Mouse (Mus musculus): ENCODE results near the gene Adcy5. TPM values are rescaled to one million over a fixed set of nuclear protein-coding genes. Genes with fewer than 3 reads are reported as not detected.
A peak's percentile ranks its signal among the peaks of the same experiment; 100 is the strongest.

Adcy5 gene
- polyA plus RNA-seq, 1 experiment from 2014 or later = 9.2 TPM

DNA sequence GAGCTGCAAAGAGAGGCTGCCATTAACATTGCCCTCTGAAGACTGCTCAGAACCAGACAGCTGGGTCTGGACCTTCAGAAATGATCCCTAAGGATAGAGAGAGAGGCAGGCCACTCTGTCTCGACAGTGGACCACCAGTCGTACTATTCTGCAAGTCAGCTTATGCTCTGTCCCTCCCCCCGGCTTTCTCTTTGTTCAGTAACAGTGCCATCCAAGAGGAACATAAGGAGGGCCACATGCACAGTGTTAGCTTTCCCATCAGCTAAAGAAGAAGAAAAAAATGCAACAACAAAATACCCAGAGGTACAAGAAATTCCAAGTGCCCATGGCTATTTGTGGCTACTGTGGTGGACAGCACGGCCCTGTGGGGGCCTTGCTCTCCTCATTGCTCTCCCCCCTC lies 78.7 kb downstream of the Adcy5 start:
- Histone ChIP-seq H3K4me2 (no peak overlapping the region), H3K36me3 (no peaks in the 10 kb centered on the region), H3K4me3 (no peak overlapping the region), H3K27me3 (no peaks in the 10 kb centered on the region), H3K9me3 (replicated peaks) (no peaks in the 10 kb centered on the region), H3K27ac (peak overlapping the region; percentile 68; the same call in 1 of the 2 replicates), H3K9ac (no peak overlapping the region), H3K4me1 (replicated peaks) (peaks cover 55% of the 10 kb centered on the region)
- WGBS = 59% methylated on average over 4 of the region's 4 CpGs
- ATAC-seq (replicated peaks; ENCODE audit: insufficient number of reproducible peaks, insufficient read depth, low FRiP score, low read depth) = no peak

DNA sequence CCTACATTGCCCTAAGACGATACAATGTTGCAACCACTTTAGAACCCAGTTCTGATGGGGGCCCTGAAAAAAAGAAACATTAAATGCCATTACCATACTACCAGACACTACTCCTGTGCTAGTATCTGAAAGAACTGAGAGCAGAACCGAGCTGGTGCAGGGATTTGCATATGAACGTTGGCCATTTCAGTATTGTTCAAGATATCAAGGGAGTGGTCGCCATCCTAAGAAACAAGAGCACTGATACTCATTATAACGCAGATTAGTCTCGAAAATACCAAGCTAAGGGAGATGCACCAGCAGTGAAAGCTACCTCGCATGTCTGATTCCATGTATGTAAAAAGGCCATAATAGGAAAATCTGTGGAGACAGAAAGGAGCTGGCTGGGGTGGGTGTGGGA lies 82.4 kb downstream of the Adcy5 start:
- Histone ChIP-seq H3K36me3 (no peaks in the 10 kb centered on the region), H3K9me3 (replicated peaks) (no peaks in the 10 kb centered on the region), H3K4me1 (replicated peaks) (peaks cover 35% of the 10 kb centered on the region), H3K27ac (no peak overlapping the region), H3K9ac (no peak overlapping the region), H3K4me3 (no peak overlapping the region), H3K4me2 (no peak overlapping the region), H3K27me3 (no peaks in the 10 kb centered on the region)
- 88% methylated on average over 7 of the region's 7 CpGs for WGBS
- ATAC-seq (replicated peaks; ENCODE audit: insufficient number of reproducible peaks, insufficient read depth, low FRiP score, low read depth) = no peak

DNA sequence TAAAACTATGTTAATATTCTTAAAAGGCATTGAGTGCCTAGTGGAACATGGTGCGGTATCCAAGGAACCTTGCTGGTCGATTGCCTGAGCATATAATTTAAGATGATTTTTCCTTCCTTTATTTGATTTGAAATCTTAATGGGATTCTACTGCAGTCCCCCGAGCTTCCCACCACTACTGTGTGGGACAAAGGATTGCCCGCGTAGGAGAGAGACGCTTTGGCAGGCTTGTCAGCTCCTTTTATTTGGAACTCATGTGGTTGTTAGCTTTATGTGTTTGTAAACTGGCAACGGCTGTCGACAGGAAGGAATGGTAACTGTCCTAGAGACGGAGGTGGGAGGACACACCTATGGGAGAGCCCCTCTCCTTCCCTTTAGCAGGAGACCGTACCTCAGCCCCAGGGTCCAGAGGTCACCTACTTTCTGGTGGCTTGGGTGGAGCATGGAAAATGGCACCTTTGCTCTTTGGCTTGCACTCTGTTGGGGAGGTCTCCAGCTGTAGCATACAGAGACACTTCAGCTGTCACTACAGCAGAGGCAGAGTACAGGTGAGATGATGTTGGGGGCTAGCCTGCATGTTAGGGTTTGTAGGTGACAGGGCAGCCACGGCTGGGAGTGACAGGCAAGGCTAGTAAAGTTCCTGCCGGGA lies 84.8 kb downstream of the Adcy5 start:
- Histone ChIP-seq H3K36me3 (no peaks in the 10 kb centered on the region), H3K4me1 (replicated peaks) (peaks cover 17% of the 10 kb centered on the region; the same call in 1 of the 2 replicates), H3K4me2 (no peak overlapping the region), H3K9ac (no peak overlapping the region), H3K9me3 (replicated peaks) (no peaks in the 10 kb centered on the region), H3K4me3 (no peak overlapping the region), H3K27me3 (no peaks in the 10 kb centered on the region), H3K27ac (no peak overlapping the region)
- WGBS = 75% methylated on average over 12 of the region's 12 CpGs
- ATAC-seq (replicated peaks; ENCODE audit: insufficient number of reproducible peaks, insufficient read depth, low FRiP score, low read depth) = no peak

DNA sequence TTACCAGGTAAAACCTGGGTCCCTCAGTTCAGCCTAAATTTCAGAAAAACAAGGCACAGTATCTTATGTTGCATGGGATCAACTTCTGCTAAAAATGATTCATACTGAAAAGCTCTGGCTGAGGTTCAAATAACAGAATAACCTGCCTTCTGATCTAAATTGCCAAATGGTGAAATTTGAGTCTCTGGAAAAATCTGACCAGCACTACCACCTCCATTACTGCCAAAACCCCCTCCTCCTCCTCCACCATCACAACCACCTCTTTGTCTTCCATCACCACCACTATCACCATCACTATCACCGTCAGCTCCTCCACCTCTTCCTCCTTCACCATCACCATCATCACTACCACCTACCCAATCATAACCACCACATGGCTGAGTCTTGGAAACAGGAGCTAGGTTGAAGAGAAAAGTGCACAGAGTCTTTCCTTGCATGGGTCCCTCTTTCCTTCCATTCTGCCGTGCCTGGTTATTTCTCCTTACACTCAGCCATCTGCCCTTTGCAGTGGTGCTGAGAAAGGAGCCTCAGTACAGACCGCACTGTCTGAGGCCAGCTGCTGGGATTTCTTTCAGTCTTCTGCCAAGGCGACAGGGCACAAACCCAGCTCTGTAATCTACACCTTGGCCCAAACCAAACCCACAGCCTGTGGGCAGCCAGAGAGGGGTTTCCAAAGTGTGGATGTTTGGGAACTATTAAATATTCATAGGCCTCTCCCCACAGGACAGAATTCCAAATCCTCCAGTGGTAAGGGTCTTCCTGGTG lies 85.5 kb downstream of the Adcy5 start:
- H3K4me3 ChIP-seq = no peak overlapping the region
- H3K4me2 ChIP-seq = no peak overlapping the region
- 68% methylated on average over 4 of the region's 4 CpGs for WGBS
- H3K4me1 ChIP-seq (replicated peaks) = peaks cover 17% of the 10 kb centered on the region; the same call in 1 of the 2 replicates
- H3K27ac ChIP-seq = no peak overlapping the region
- no peaks in the 10 kb centered on the region for H3K36me3 ChIP-seq
- no peak for ATAC-seq (replicated peaks; ENCODE audit: insufficient number of reproducible peaks, insufficient read depth, low FRiP score, low read depth)
- H3K9me3 ChIP-seq (replicated peaks) = no peaks in the 10 kb centered on the region
- H3K27me3 ChIP-seq = no peaks in the 10 kb centered on the region
- H3K9ac ChIP-seq = no peak overlapping the region

DNA sequence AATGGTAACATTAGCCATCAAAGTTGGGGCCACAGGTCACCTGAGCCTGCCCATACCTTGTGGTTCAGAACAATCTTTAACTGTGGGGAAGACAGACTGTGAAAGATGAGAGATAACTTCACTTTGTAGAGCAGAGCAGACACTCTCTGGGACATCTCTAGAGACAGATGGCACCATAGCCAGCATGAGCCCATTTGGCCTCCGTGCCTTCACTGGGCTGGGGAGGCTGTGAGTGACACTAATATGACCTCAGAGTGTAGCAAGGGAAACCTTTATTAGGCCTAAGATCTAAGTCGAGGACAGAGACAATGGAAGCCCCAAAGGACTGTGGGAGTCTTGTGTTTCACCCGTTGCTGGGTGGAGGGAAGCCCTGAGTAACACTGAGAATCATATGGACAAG lies 92.7 kb downstream of the Adcy5 start:
- no peaks in the 10 kb centered on the region for H3K27me3 ChIP-seq
- no peak overlapping the region for H3K27ac ChIP-seq
- peaks cover 18% of the 10 kb centered on the region for H3K4me1 ChIP-seq (replicated peaks)
- WGBS = 71% methylated on average over 3 of the region's 3 CpGs
- no peak for ATAC-seq (replicated peaks; ENCODE audit: insufficient number of reproducible peaks, insufficient read depth, low FRiP score, low read depth)
- no peak overlapping the region for H3K4me2 ChIP-seq
- no peaks in the 10 kb centered on the region for H3K36me3 ChIP-seq
- H3K9ac ChIP-seq = no peak overlapping the region
- H3K4me3 ChIP-seq = no peak overlapping the region
- no peaks in the 10 kb centered on the region for H3K9me3 ChIP-seq (replicated peaks)

DNA sequence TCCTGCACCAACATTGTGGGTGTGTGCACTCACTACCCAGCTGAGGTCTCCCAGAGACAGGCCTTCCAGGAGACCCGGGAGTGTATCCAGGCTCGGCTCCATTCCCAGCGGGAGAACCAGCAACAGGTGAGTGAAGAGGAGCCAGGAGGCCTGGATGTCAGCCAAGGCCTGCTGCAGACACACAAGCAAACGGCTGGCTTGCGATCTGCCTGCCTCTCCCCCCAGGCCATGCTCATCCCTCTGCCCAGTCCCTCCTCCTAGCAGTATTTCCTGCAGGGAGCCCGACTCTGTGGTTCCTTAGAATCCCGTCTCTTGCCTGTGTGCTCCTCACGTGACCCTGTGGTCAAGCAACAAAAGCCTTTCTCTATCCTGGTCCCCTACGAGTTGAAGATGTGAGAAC lies 94.1 kb downstream of the Adcy5 start:
- no peak overlapping the region for H3K4me2 ChIP-seq
- no peaks in the 10 kb centered on the region for H3K27me3 ChIP-seq
- H3K36me3 ChIP-seq = no peaks in the 10 kb centered on the region
- no peak for ATAC-seq (replicated peaks; ENCODE audit: insufficient number of reproducible peaks, insufficient read depth, low FRiP score, low read depth)
- H3K9me3 ChIP-seq (replicated peaks) = no peaks in the 10 kb centered on the region
- H3K9ac ChIP-seq = no peak overlapping the region
- peaks cover 22% of the 10 kb centered on the region for H3K4me1 ChIP-seq (replicated peaks)
- 39% methylated on average over 9 of the region's 9 CpGs for WGBS
- H3K4me3 ChIP-seq = no peak overlapping the region
- no peak overlapping the region for H3K27ac ChIP-seq

DNA sequence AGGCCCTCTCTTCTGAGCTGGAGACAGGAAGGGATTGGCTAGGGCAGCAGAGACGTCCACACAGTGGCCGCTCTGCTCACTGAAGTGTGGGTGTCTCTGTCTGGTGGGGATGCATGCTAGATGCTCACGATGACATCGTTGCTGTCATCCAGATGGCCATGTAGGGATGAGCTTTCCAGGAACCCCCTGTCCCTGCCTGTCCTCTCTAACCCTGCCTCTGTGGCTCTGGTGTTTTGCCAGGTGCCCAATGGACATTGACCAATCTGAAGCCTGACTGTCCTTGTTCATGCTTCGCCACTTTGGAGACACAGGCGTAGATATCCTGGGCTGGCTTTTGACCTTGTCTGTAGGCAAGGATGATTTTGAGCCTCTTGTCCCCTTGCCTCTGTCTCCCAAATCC lies 95.1 kb downstream of the Adcy5 start:
- no peaks in the 10 kb centered on the region for H3K36me3 ChIP-seq
- ATAC-seq (replicated peaks; ENCODE audit: insufficient number of reproducible peaks, insufficient read depth, low FRiP score, low read depth) = no peak
- no peak overlapping the region for H3K9ac ChIP-seq
- H3K4me3 ChIP-seq = no peak overlapping the region
- H3K27me3 ChIP-seq = no peaks in the 10 kb centered on the region
- H3K4me2 ChIP-seq = no peak overlapping the region
- WGBS = 89% methylated on average over 6 of the region's 6 CpGs
- H3K4me1 ChIP-seq (replicated peaks) = peaks cover 30% of the 10 kb centered on the region
- H3K9me3 ChIP-seq (replicated peaks) = no peaks in the 10 kb centered on the region
- H3K27ac ChIP-seq = no peak overlapping the region

DNA sequence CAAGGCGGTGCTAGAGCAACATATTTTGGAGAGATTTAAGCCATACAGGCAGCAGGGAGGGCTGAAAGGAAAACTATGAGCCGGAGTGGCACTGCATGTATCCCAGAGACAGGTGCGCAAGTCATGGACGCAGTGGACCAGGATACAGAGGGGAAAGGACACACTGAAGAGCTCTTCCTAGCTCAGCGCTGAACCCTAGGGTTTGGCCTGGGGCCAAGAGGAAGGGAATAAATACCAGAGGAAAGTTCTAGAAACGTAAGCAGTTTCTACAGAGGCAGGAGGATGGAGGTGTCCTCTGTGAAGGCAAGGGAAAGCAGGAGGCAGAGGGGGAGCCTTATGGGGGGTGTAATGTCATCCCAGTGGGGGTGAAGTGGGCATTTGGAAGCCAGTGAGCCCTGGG lies 97.0 kb downstream of the Adcy5 start:
- Histone ChIP-seq H3K4me3 (no peak overlapping the region), H3K4me2 (no peak overlapping the region), H3K27me3 (no peaks in the 10 kb centered on the region), H3K4me1 (replicated peaks) (peaks cover 44% of the 10 kb centered on the region), H3K36me3 (no peaks in the 10 kb centered on the region), H3K27ac (no peak overlapping the region), H3K9me3 (replicated peaks) (no peaks in the 10 kb centered on the region), H3K9ac (no peak overlapping the region)
- no peak for ATAC-seq (replicated peaks; ENCODE audit: insufficient number of reproducible peaks, insufficient read depth, low FRiP score, low read depth)
- 72% methylated on average over 6 of the region's 6 CpGs for WGBS

DNA sequence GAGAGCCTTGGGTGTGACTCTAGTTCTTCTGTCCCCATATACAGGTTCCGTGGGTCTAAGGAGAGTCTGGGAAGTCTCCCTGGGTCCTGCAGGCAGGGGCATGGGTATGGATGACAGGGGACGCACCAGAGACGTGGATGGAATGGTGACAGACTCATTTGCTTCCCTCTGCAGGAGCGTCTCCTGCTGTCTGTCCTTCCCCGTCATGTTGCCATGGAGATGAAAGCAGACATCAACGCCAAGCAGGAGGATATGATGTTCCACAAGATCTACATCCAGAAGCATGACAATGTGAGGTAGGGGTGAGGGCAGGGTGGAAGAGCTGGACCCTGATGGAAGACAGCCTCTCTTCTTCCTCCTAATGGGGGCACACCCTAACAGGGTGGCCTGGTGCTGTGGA lies 98.3 kb downstream of the Adcy5 start:
- Histone ChIP-seq H3K4me2 (no peak overlapping the region), H3K27ac (no peak overlapping the region), H3K4me3 (no peak overlapping the region), H3K36me3 (no peaks in the 10 kb centered on the region), H3K27me3 (no peaks in the 10 kb centered on the region), H3K9ac (no peak overlapping the region), H3K4me1 (replicated peaks) (peaks cover 52% of the 10 kb centered on the region), H3K9me3 (replicated peaks) (no peaks in the 10 kb centered on the region)
- no peak for ATAC-seq (replicated peaks; ENCODE audit: insufficient number of reproducible peaks, insufficient read depth, low FRiP score, low read depth)
- 59% methylated on average over 6 of the region's 6 CpGs for WGBS

DNA sequence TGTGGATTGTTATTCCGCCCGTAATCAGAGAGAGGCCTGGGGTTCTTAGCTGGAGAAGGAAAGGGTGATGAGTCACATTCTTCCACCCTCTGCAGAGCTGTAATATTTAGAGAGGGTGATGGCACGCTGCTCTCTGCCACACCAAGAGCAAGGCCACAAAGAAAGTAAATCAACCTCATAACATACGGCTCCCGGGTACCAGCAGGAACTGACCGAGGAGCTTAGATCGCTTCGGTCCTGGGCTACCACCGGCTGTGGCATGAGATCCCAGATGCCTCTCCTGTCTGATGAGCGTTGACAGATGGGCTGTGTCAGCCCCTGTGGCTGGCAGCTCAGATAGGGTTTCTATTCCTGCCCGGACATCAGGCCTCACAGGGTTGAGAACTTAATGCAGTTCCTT lies 101.3 kb downstream of the Adcy5 start:
- H3K4me1 ChIP-seq (replicated peaks) = peaks cover 65% of the 10 kb centered on the region
- H3K27ac ChIP-seq = peak overlapping the region; percentile 89
- 21% methylated on average over 11 of the region's 11 CpGs for WGBS
- peak; percentile 73 for ATAC-seq (replicated peaks; ENCODE audit: insufficient number of reproducible peaks, insufficient read depth, low FRiP score, low read depth)
- H3K4me3 ChIP-seq = no peak overlapping the region
- H3K4me2 ChIP-seq = peak overlapping the region; percentile 36
- no peaks in the 10 kb centered on the region for H3K27me3 ChIP-seq
- H3K9me3 ChIP-seq (replicated peaks) = no peaks in the 10 kb centered on the region
- H3K9ac ChIP-seq = no peak overlapping the region
- no peaks in the 10 kb centered on the region for H3K36me3 ChIP-seq

DNA sequence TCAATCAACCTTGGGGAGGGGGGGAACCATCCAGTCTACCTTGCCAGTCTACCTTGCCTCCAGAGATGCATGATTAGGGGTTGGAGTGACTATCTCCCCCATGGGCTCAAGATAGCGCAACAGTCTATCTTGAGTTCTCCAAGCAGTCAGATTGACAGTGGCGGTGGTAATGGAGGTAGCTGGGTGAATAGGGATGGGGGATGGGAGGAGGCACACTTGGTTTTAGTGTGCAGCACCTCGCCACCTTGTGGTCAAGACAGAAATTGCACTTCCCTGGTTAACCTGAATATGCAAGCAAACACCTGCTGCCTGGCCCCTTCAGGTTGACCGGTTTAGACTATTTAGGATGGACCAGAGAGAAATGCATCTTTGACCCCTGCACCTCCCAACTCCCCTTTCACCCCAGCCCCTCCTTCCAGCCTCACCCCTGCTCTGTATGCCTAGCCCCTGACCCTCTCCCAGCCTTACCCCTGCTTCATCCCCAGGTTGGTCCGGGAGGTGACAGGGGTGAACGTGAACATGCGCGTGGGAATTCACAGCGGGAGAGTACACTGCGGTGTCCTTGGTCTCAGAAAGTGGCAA lies 115.8 kb downstream of the Adcy5 start:
- peaks cover 13% of the 10 kb centered on the region for H3K4me1 ChIP-seq (replicated peaks)
- H3K9ac ChIP-seq = no peak overlapping the region
- no peaks in the 10 kb centered on the region for H3K27me3 ChIP-seq
- H3K4me3 ChIP-seq = no peak overlapping the region
- ATAC-seq (replicated peaks; ENCODE audit: insufficient number of reproducible peaks, insufficient read depth, low FRiP score, low read depth) = peak; percentile 33; the same call in 1 of the 2 replicates
- no peak overlapping the region for H3K27ac ChIP-seq
- H3K4me2 ChIP-seq = no peak overlapping the region
- H3K36me3 ChIP-seq = peaks cover 10% of the 10 kb centered on the region; the same call in 1 of the 2 replicates
- whole genome bisulfite sequencing = 37% methylated on average over 10 of the region's 10 CpGs
- no peaks in the 10 kb centered on the region for H3K9me3 ChIP-seq (replicated peaks)
